Mouse (Mus musculus) brain, embryonic 14.5 days (tissue): ENCODE results near the gene Dhx37.

Experiments
- CTCF ChIP-seq: fragments of 200-500 bp; IDR thresholded peaks from 2 replicates; pipeline ENCODE4 v1.5.1; 2012; ENCODE audit warnings: inconsistent platforms, mild to moderate bottlenecking, moderate library complexity, borderline replicate concordance; ENCODE audit not compliant: insufficient read depth, insufficient read length; ENCODE audit errors: extremely low read depth
- POLR2A ChIP-seq: fragments of 200-500 bp; IDR thresholded peaks from 2 replicates; pipeline ENCODE4 v1.6.1; 2012; ENCODE audit warnings: mild to moderate bottlenecking, inconsistent platforms, borderline replicate concordance; ENCODE audit not compliant: poor library complexity, insufficient read depth, insufficient read length, severe bottlenecking; ENCODE audit errors: extremely low read depth

- TF ChIP-seq POLR2A (no peak), CTCF (no peak)
These were observed 10.6 kb upstream of the Dhx37 start for GRCm38 (mm10) chr5:125444554-125444953.
